8 mouse cellular contexts compared by ENCODE assay signal in the genomic region with DNA sequence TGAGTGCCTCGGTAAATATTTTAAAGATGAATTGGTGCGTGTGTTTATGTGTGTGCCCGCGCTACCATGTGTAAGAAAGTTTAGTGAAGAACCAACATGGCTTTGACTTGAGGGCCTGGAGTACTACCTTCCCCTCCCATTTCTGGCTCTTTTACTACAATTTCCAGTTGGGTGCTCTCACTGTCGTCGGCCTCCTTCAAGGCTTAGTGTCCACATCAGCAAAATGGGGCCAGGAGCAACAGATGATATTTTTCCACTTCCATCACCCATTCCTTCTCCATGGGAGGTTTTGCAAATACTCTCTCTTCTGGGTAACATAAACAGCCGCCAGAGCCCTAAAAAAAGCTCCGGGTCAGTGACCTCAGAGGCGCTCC. TPM values are rescaled to one million over a fixed set of nuclear protein-coding genes. Genes with fewer than 3 reads are reported as not detected.
DNase-seq lines count a peak whose midpoint lies in the region; ATAC-seq and TF ChIP-seq lines count a peak whose summit lies in the region.

No protein-coding gene starts in this region.

- no peaks in the 10 kb centered on the region for H3K36me3 ChIP-seq in heart, embryonic 10.5 days
- H3K36me3 ChIP-seq in CH12.LX (replicated peaks in 1 of 2; ENCODE audit: control insufficient read depth in 1 of 2, insufficient read depth in 1 of 2, low read length in 1 of 2) (no peaks in the 10 kb centered on the region), macrophage (ENCODE audit: inconsistent target) (no peaks in the 10 kb centered on the region)
- no peaks in the 10 kb centered on the region for H3K36me3 ChIP-seq in forebrain, embryonic 15.5 days

- no peaks in the 10 kb centered on the region for H3K9me3 ChIP-seq in heart, embryonic 10.5 days
- no peaks in the 10 kb centered on the region for H3K9me3 ChIP-seq in CH12.LX (replicated peaks; ENCODE audit: low read length)
- no peaks in the 10 kb centered on the region for H3K9me3 ChIP-seq in forebrain, embryonic 15.5 days

- peak overlapping the region; percentile 97 for H3K4me3 ChIP-seq in heart, embryonic 10.5 days
- H3K4me3 ChIP-seq in CH12.LX (replicated peaks in 1 of 3; ENCODE audit: low read depth in 2 of 3, low read length in 2 of 3, poor library complexity in 1 of 3) (peak overlapping the region; percentile 62 to 82 (median 68)), macrophage (ENCODE audit: inconsistent target) (peak overlapping the region; percentile 55)
- H3K4me3 ChIP-seq in forebrain, embryonic 15.5 days = peak overlapping the region; percentile 97

- dilution Hi-C loops in CH12.LX (cut with MboI; ENCODE audit: extremely low pct_ligation_motif_present, extremely low pct_unique_long_range_greater_than_20kb, low sequenced_read_pairs) = no loop called here

- TF ChIP-seq RAD21 in CH12.LX (IDR thresholded peaks at IDR 0.05; ENCODE audit: low read depth, low read length) = no peak

- H3K27ac ChIP-seq in heart, embryonic 10.5 days = peak overlapping the region; percentile 96
- no peak overlapping the region for H3K27ac ChIP-seq in CH12.LX (ENCODE audit: insufficient read depth, low read depth)
- H3K27ac ChIP-seq in forebrain, embryonic 15.5 days (replicated peaks) = peak overlapping the region; percentile 88
- peak overlapping the region; percentile 62 for H3K27ac ChIP-seq in macrophage

- ATAC-seq in forebrain, embryonic 15.5 days (replicated peaks) = peak; percentile 3; the same call in 1 of the 2 replicates
- no peak for ATAC-seq in cerebellum, adult (ENCODE audit: insufficient number of reproducible peaks, low FRiP score, low TSS enrichment)

- no peak for TF ChIP-seq POLR2A in CH12.LX (IDR thresholded peaks at IDR 0.05; ENCODE audit: low read depth, low read length)

- TF ChIP-seq EP300 in CH12.LX (IDR thresholded peaks at IDR 0.05; ENCODE audit: low read length) = 0 out of 2 replicates have a peak, but pooled peaks have one; percentile 9

- 14% methylated on average over 9 of the region's 9 CpGs for WGBS in heart, embryonic 10.5 days
- WGBS in forebrain, embryonic 15.5 days = 23% methylated on average over 9 of the region's 9 CpGs
- 22% methylated on average over 9 of the region's 9 CpGs for WGBS in macrophage (ENCODE audit: missing documents)

- H3K27me3 ChIP-seq in heart, embryonic 10.5 days (ENCODE audit: insufficient read depth, poor library complexity, severe bottlenecking) = no peaks in the 10 kb centered on the region
- peaks cover 5% of the 10 kb centered on the region for H3K27me3 ChIP-seq in CH12.LX (replicated peaks)
- H3K27me3 ChIP-seq in forebrain, embryonic 15.5 days = no peaks in the 10 kb centered on the region

- no peak for DNase-seq in heart, embryonic 10.5 days (ENCODE audit: low spot score)
- DNase-seq in heart, adult 8-10 months (ENCODE audit: low spot score) = no peak
- DNase-seq in CH12.LX (ENCODE audit: extremely low read depth) = no peak
- no peak for DNase-seq in urinary bladder, postnatal 36 days (ENCODE audit: low spot score in 2 of 2)
- DNase-seq in adrenal gland, adult (ENCODE audit: inconsistent age in 2 of 2, low spot score in 1 of 2) = no peak

- peak overlapping the region; percentile 89 for H3K9ac ChIP-seq in CH12.LX (ENCODE audit: insufficient read depth, low read depth)
- H3K9ac ChIP-seq in forebrain, embryonic 15.5 days (replicated peaks) = peak overlapping the region; percentile 93

- peaks cover 43% of the 10 kb centered on the region for H3K4me1 ChIP-seq in heart, embryonic 10.5 days
- H3K4me1 ChIP-seq in CH12.LX (ENCODE audit: control insufficient read depth in 1 of 2, insufficient read depth in 2 of 2) = peaks cover 2 to 21% of the 10 kb centered on the region in 2 experiments; a peak in 3 of 4 replicates
- peaks cover 23% of the 10 kb centered on the region for H3K4me1 ChIP-seq in forebrain, embryonic 15.5 days

- in situ Hi-C loops in CH12.LX (cut with MboI; ENCODE audit: low pct_ligation_motif_present, low pct_unique_long_range_greater_than_20kb, low sequenced_read_pairs) = no loop called here

- peak overlapping the region; percentile 84 for H3K4me2 ChIP-seq in CH12.LX (ENCODE audit: insufficient read depth, low read depth, poor library complexity, severe bottlenecking)
- peak overlapping the region; percentile 77 for H3K4me2 ChIP-seq in forebrain, embryonic 15.5 days (replicated peaks)

- TF ChIP-seq CTCF in CH12.LX (conservative IDR thresholded peaks at IDR 0.05 in 1 of 2, IDR thresholded peaks at IDR 0.05 in 1 of 2; ENCODE audit: low read depth in 2 of 2, low read length in 2 of 2) = no peak

- H3K79me2 ChIP-seq in CH12.LX (replicated peaks; ENCODE audit: control insufficient read depth, extremely low read depth, insufficient read depth, poor library complexity, severe bottlenecking) (no peaks in the 10 kb centered on the region), macrophage (ENCODE audit: inconsistent target) (peaks cover 27% of the 10 kb centered on the region)

TF ChIP-seq in CH12.LX, 34 proteins besides CTCF, POLR2A, EP300 and RAD21:
- TF ChIP-seq MXI1 (IDR thresholded peaks at IDR 0.05; ENCODE audit: low read depth, low read length) (peak; percentile 27), USF1 (IDR thresholded peaks at IDR 0.05; ENCODE audit: low read depth, low read length) (no peak)

RNA-seq across cellular contexts. Expression of gene Slc44a1, which starts 0.6 kb away (rescaled TPM):
- polyA plus RNA-seq in heart, embryonic 10.5 days (2016; fragmentation: Nextera tagmentation; extraction: Ambion mirVana) = 15.9 and 16.3 TPM in 2 replicates
- total RNA-seq in heart, adult 8-10 months (2022) = 10 to 100 TPM; 26.4 to 31.2 (median 28.9) TPM
- total RNA-seq in CH12.LX (2012; rRNA removed) (4.7 and 5.4 TPM in 2 replicates), CH12.LX (2014; rRNA removed) (9.3 and 10.6 TPM in 2 replicates)
- polyA plus RNA-seq in CH12.LX (2012; ENCODE audit: insufficient read length, low read depth) (6.0 and 6.6 TPM in 2 replicates), macrophage (2018) (32.2 to 42.5 TPM (median 33.2 TPM) in 3 replicates)
- 15.8 and 16.7 TPM in 2 replicates for polyA plus RNA-seq in forebrain, embryonic 15.5 days (2015; fragmentation: Nextera tagmentation; extraction: Ambion mirVana)
- 100 to 1,000 TPM in 8 of 26 experiments, 10 to 100 TPM in 18; 15.3 to 654 (median 28.1) TPM for total RNA-seq in macrophage (2018; cell fraction: chromatin; rRNA removed)
- 100 to 1,000 TPM in 2 of 26 experiments, 10 to 100 TPM in 24; 22.7 to 193 (median 36.7) TPM for total RNA-seq in macrophage (2018; cell fraction: cytosol; rRNA removed)
- 100 to 1,000 TPM in 8 of 26 experiments, 10 to 100 TPM in 18; 24.3 to 545 (median 43.8) TPM for total RNA-seq in macrophage (2018; cell fraction: nucleus; rRNA removed)
